Mouse (Mus musculus) heart, embryonic 10.5 days (tissue): ENCODE data around the gene Vmn1r124. TPM values are rescaled to one million over a fixed set of nuclear protein-coding genes. Genes with fewer than 3 reads are reported as not detected.
"Not testable (repeated sequence)": the region's sequence is repeated elsewhere in the genome, so short reads cannot be mapped to it uniquely, and the experiment has no call there.

ENCODE experiments used
- DNase-seq: peaks from one replicate; pipeline ENCODE4 v3.0.0-alpha.2; 2017; ENCODE audit warnings: low spot score
- H3K27ac ChIP-seq: fragments of 300-500 bp; sonication (generic); 2 replicates; pipeline ENCODE4 v1.5.1; 2016; ENCODE audit warnings: mild to moderate bottlenecking
- H3K27me3 ChIP-seq: fragments of 300-500 bp; sonication (generic); 2 replicates; pipeline ENCODE4 v1.6.1; 2016; ENCODE audit warnings: mild to moderate bottlenecking; ENCODE audit not compliant: poor library complexity, insufficient read depth, severe bottlenecking
- H3K36me3 ChIP-seq: fragments of 300-500 bp; sonication (generic); 2 replicates; pipeline ENCODE4 v1.6.1; 2016; ENCODE audit warnings: mild to moderate bottlenecking, moderate library complexity
- H3K4me1 ChIP-seq: fragments of 300-500 bp; sonication (generic); 2 replicates; pipeline ENCODE4 v1.6.1; 2016; ENCODE audit warnings: mild to moderate bottlenecking
- H3K4me3 ChIP-seq: fragments of 300-500 bp; sonication (generic); 2 replicates; pipeline ENCODE4 v1.5.1; 2016; ENCODE audit warnings: mild to moderate bottlenecking, moderate library complexity
- H3K9me3 ChIP-seq: fragments of 300-500 bp; sonication (generic); 2 replicates; pipeline ENCODE4 v1.6.1; 2016; ENCODE audit warnings: mild to moderate bottlenecking, moderate library complexity
- WGBS: fragments of 180-500 bp; shearing (Covaris S2); methylation state at CpG from one replicate; pipeline ENCODE4 v1.1.7; 2016; 5-methylcytosine and 5-hydroxymethylcytosine counted together
- polyA plus RNA-seq: library from polyadenylated mRNA; unstranded; fragments of >200 nt; fragmentation: Nextera tagmentation; extraction: Ambion mirVana; gene quantifications from 2 replicates; pipeline ENCODE4 v1.2.1, GENCODE M21; 2016

Gene Vmn1r124
- not detected in 2 replicates for polyA plus RNA-seq

DNA sequence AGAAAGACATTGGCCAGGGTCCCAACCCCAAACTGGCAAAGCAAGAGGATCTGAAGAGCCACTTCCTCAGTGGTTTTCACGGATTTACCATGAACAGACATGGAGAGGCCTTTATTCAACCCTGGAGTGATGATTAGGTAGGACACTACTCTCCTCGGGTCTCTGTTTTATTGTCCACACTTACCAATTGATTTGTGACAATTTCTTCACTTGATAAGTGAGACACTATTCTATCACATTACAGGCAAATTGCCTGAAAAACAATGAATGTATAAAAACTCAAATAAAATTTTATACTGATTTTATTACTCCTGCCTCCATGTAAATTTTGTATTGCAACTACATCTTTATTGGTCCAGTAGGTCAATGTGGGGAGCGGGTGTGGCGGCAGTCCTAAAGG is at the start of gene Vmn1r124:
Vmn1r124 (minus strand) TSS at position 101 of the 400 bp plus-strand sequence.
- not testable (repeated sequence) for H3K4me3 ChIP-seq, H3K4me1 ChIP-seq, DNase-seq, H3K27me3 ChIP-seq, H3K27ac ChIP-seq, H3K9me3 ChIP-seq, H3K36me3 ChIP-seq
- 68% methylated on average over 4 of the region's 4 CpGs for WGBS

DNA sequence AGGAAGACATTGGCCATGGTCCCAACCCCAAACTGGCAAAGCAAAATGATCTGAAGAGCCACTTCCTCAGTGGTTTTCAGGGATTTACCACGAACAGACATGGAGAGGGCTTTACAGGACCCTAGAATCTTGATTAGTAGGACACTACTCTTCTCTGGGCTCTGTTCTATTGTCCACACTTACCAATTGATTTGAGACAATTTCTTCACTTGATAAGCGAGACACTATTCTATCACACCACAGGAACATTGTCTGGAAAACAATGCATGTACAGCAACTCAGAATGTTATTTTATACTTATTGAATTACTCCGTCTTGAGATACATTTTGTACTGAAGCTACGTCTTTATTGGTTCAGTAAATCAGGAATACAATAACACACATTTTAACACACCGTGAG is 41.0 kb upstream of the Vmn1r124 start, which contains the start of gene Vmn1r126:
Vmn1r126 (minus strand) TSS at position 101 of the 400 bp plus-strand sequence.
- not testable (repeated sequence) for H3K9me3 ChIP-seq, H3K4me1 ChIP-seq, DNase-seq, H3K27ac ChIP-seq, H3K27me3 ChIP-seq, H3K36me3 ChIP-seq, H3K4me3 ChIP-seq
- no CpG with 5 or more reads among the region's 5 CpGs for WGBS

DNA sequence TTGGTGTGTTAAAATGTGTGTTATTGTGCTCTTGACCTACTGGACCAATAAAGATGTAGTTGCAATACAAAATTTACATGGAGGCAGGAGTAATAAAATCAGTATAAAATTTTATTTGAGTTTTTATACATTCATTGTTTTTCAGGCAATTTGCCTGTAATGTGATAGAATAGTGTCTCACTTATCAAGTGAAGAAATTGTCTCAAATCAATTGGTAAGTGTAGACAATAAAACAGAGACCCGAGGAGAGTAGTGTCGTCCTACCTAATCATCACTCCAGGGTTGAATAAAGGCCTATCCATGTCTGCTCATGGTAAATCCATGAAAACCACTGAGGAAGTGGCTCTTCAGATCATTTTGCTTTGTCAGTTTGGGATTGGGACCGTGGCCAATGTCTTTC is 11.5 kb upstream of the Vmn1r124 start, which contains the start of gene Vmn1r125:
Vmn1r125 (plus strand) TSS at position 301 of the 400 bp plus-strand sequence.
- H3K4me3 ChIP-seq, H3K4me1 ChIP-seq, H3K9me3 ChIP-seq, H3K36me3 ChIP-seq, H3K27me3 ChIP-seq, H3K27ac ChIP-seq, DNase-seq: not testable (repeated sequence)
- WGBS, result 61% methylated on average over 3 of the region's 3 CpGs

Other genes starting within 250 kb of the Vmn1r124 start
- gene Vmn1r119, start 248.2 kb downstream of the Vmn1r124 start, polyA plus RNA-seq, result not detected in 2 replicates
- not detected in 2 replicates for gene Vmn1r120, start 206.8 kb downstream of the Vmn1r124 start, polyA plus RNA-seq
- not detected in 2 replicates for gene Vmn1r121, start 162.1 kb downstream of the Vmn1r124 start, polyA plus RNA-seq
- not detected in 2 replicates for gene Vmn1r122, start 126.5 kb downstream of the Vmn1r124 start, polyA plus RNA-seq
- not detected in 2 replicates for gene Vmn1r123, start 98.4 kb downstream of the Vmn1r124 start, polyA plus RNA-seq
- gene Gm5157, start 70.2 kb downstream of the Vmn1r124 start, polyA plus RNA-seq, result not detected in 2 replicates
- not detected in 2 replicates for gene Vmn1r125, start 11.6 kb upstream of the Vmn1r124 start, polyA plus RNA-seq
- gene Vmn1r126, start 40.9 kb upstream of the Vmn1r124 start, polyA plus RNA-seq, result not detected in 2 replicates
- not detected in 2 replicates for gene Vmn1r127, start 59.2 kb upstream of the Vmn1r124 start, polyA plus RNA-seq
- gene Vmn1r128, start 88.8 kb upstream of the Vmn1r124 start, polyA plus RNA-seq, result not detected in 2 replicates
- not detected in 2 replicates for gene Vmn1r129, start 100.7 kb upstream of the Vmn1r124 start, polyA plus RNA-seq
- gene Gm6882, start 172.1 kb upstream of the Vmn1r124 start, polyA plus RNA-seq, result not detected in 2 replicates